Mouse (Mus musculus) frontal cortex, adult 2 months (tissue): Measurements from ENCODE around the gene Rcan3. TPM values are rescaled to one million over a fixed set of nuclear protein-coding genes. Genes with fewer than 3 reads are reported as not detected.

Experiments used
- DNase-seq, 2 experiments: peaks; one replicate each; pipeline ENCODE4 v3.0.0; 2022; ENCODE audit warnings: low spot score in 1 of 2; ENCODE audit errors: extremely low spot score in 1 of 2
- polyA plus RNA-seq: library from polyadenylated mRNA; depleted of rRNA; stranded (reverse); fragments of >200 nt; gene quantifications from 2 replicates; pipeline ENCODE4 v1.2.3, GENCODE M21; 2012; rRNA removed

Rcan3 gene
- polyA plus RNA-seq: 31.8 and 32.8 TPM in 2 replicates

DNA sequence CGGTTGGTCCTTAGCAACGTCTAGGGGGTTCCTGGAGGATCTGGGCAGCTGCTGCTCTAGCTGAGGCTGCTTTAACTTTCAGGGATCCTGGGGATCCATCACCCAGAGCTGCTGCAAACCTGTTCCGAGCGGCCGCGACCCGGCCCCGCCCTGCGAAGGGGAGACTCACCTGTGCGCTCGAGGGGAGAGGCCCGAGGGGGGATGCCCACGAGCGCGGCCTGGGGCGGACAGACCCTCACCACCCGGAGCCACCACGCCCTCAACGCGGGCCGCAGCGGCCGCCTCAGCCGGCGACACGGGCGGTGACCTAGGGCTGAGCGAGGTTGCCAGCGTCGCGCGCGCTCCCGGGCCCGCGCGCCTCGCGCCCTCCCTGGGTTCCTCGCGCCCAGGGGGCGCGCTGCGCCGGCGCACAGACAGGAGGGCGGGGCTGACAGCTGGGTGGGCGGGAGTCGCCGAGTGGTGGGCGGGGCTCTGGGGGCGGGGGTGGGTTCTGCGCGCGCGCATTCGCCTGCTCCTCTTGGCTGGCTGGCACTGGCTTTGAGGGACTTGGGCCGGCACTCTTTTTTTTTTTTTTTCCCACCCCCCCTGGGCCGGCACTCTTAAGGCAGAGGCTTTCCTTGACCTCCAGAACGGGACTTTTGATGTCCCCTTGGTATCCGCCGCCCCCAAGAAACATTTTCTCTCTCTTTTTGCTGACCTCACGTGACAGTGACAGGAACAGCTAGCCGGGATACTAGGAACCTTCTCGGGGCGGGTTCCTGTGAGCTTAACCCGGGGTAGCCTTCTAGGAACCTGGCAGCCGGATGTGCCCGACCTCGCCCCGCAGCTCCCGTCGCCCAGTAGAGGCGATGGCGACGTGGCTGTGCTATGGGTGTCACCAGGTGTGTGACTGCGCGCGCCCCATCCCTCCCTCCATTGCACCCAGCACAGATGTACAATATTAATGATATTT, at the start of gene Rcan3:
Rcan3 (minus strand) TSS at position 411 of the 952 bp plus-strand sequence.
- peak in 1 of 2 experiments; percentile 35 for DNase-seq

DNA sequence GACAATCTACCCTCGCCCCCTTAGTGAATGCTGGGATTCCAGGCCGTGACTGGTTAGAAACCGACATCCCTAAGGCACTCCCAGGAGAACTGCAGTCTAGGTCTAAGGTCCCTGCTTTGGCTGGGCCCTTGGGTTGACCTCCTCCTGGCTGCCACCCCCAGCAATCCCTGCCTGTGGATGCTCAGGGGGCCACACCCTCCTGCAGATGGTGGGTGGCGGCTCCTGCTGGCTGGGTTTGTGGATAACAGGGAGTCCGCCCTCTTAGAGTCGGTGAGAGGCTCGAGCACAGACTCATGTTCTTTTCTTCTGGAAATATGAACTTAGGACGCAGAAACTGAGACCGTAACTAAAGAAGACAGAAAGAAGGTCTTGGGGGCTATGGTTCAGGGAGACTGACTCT, 46.7 kb upstream of the Rcan3 start:
- no peak for DNase-seq

DNA sequence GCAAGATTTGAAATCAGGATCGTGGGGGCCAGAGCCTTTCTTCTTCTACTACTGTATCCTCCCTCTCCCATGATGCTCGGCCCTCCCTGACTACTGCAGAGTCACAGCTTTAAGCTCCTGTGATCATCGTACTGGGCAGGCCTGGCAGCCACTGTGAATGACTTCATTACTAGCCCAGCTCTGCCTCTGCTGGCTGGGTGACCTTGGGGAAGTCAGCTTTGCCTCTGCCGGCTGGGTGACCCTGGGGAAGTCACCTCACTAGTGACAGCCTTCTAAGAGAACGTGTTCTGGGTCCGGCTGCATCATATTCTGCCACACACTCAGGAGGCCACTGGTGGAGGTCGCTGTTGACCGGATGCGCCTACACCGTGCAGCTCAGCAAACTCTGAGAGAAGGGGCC, 44.2 kb upstream of the Rcan3 start:
- no peak for DNase-seq

DNA sequence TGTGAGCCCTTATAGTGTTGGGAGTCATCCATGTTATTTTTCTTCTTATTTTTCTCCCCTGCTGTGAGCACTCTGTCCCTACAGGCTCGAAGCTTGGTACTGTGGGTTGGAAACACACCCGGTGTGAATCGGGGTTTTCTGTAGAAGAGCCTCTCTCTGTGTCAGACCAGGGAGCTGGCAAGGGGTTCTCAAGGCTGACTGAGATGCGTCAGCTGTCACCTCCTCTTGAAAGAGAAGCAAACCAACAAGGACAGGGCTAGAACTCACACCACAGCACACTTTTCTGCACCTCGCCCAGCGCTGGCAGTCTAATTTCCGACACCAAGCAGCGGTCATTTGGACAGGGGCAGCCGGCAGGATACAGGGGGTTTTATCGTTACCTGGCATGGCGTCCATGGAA, 29.8 kb upstream of the Rcan3 start:
- no peak for DNase-seq

DNA sequence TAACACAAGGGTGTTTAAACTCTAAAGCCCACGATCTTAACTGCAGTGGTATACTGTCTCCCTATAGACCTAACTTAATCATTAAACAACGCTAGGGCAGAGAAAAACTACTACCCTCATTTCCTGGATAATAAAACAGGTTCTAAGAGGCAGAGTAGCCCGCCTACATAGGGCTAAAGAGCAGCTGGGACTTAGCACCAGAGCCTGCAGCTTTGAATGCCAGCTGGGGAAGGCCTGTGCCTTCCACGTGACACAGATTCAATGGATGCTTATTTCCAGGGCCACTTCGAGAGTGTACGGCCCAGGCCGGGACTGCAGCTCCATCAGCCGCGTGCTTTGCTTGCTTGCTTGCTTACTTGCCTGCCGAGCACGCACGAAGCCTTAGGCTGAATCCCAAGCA, 19.9 kb upstream of the Rcan3 start:
- DNase-seq: no peak

DNA sequence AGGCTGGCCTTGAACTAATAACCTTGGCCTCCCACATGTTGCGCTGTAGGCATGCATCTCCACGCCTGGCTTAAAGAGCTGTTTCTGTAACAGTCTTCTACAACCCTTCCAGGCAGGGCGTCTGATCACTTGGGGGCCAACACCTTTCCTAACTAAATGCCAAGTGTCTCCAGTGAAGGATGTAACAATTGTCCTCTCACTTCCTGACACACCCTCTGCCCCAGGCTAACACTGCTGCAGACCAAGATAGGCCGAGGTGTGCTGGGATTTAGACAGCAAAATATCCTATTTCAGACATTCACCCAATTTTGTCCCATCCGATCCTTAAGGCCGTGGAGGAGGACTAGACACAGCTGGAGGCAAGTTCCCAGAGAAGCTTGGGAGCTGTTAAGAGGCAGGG, 19.5 kb upstream of the Rcan3 start:
- DNase-seq: no peak

DNA sequence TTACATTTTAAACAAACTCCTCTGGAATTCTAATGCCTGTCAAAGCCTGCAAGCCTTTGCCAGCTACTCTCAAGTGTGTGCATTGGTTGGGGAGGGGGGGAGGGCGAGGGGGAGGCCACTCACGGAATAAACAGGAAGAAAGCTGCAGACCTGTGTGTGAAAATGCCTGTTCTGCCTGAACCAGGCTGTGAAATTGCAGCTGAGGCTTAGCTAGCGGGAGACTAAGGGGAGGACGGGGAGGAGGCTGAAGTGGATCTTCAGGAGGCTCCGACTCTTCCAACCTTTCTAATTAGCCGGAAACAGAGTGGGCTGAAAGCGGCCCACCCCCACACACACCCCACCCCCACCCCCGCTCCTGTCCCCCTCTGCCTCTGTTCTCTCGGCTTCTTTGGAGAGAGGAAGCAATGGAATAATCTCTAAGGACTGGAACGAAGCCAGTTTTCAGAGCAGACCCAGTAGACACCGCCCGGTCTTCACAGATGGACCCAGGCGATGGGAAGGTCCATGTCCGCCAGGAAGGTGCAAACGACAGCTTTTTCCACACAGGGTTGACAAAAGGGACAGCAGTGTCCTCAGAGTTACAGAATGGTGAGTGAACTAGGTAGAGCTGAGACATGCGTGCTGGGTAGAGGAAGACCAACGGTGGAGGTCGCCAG, 17.8 kb upstream of the Rcan3 start:
- no peak for DNase-seq

DNA sequence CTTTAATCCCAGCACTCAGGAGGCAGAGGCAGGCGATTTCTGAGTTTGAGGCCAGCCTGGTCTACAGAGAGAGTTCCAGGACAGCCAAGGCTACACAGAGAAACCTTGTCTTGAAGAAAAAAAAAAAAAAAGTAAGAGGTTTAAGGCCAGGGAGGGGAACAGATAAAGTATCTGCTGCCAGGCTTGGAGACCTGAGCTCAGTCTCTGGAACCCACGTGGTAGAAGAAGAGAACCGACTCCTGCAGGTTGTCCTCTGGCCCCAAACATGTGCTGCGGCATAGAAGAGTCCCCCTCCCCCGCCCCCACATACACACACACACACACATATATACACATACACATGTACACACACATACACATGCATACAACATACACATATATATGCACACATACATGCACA, 8.8 kb upstream of the Rcan3 start:
- DNase-seq: no peak

DNA sequence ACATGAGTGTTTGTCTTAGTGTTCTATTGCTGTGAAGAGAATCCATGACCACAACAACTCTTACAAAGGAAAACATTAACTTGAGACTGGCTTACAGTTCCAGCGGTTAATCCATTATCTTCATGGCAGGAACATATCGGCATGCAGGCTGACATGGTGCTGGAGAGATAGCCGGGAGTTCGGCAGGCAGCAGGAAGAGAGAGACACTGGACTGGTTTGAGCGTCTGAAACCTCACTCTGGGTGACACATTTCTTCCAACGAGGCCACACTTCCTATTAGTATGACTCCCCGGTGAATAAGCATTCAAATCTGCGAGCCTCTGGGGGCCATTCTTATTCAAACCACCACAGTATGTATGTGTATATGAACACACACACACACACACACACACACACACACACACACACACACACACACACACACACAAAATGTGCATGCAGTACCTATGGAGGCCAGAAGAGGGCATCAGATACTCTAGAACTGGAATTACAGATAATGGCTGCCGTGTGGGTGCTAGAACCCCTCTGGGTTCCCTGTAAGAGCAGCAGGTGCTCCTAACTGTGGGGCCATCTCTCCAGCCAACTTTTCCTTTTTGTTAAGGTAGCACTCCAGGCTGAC, 6.4 kb upstream of the Rcan3 start:
- DNase-seq: no peak

DNA sequence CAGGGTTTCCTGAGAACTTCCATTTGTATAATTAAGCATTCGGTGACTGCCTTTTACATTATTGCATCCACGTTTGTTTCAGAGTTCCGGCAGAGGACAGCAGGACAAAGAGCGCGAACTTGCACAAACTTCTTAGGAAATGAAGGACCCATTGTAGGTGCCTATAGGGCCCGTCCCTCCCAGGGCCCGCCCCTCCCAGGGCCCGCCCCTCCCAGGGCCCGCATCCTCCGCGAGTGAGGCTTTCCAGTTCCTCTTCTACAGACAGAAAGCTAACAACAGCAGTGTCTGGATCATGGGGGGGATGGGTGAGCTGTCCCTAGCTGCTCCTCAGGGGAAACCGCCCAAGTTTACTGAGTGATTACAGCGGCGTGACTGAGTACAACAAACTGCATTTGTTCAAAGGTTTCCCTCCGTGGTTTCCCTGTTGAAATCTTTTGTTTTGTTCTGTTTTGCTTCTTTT, 5.6 kb upstream of the Rcan3 start:
- DNase-seq: no peak

DNA sequence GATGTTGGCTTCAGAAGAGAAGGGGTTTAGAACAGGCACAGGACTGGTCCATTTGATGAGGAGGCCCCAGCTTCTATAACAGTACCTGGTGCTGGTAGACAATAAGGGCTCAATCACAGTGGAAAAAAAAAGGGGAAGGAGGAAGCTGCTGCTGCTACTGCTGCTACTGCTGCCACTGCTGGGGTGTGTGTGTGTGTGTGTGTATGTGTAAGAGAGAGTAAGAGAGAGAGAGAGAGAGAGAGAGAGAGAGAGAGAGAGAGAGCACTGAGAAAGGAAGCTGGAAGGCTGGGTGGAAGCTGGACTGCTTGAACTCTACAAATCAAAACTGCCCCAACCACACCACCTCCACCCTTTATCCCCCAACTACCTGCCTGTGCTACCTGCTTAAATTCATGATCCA, 4.3 kb upstream of the Rcan3 start:
- no peak for DNase-seq

DNA sequence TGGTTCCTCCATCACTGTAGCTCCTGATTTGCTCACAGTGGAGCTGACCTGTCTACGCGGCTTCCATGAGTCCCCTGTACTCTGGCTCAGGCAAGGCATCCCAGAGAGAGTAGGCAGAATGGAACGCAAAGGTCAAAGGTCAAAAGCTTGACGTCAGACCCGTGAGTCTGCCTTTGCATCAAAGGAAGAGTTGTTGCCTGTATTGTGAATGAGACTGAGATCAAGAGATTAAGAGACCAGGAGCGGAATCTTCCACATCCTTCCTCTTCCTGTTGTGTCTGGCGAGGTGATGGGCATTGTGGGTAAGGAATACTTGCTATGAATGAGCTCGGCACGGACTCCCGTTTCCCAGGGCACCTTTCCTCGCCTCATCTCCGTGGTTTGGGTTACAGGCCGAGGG, 2.6 kb upstream of the Rcan3 start:
- no peak for DNase-seq

DNA sequence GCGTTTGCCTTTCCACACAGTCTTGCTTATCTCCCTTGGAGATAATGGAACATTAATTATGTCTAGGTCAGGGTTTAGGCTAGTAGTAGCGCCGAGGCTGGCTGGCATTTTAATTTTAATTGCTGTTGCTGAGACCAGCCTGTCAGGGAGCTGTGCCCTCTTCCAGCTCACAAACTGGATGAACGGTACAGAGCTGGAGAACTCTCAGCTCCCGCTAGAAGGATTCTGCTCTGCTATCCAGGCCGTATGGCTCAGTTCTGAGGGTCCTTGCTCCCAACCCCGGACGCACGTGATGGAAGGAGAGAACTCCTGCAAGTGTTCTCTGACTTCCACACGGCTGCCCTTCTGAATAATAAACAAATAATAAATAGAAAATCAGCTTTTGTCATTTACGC, 739 bp upstream of the Rcan3 start:
- DNase-seq: no peak

DNA sequence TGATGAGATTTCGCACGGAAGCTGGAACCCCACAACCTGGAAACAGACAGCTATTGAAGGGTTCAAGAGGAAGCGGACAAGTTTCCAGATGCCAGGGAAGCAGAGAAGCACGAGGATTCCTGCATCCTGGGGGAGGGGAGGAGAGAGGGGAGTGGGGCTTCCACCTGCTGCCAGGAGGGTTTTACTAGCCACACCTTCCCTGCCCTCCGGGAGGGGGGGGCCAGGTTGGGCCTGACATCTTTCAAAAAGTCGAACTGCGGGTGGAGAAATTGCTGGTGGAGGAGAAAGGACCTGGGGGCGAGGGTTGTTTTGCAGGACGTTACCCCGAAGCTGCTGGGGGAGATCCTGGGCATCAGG, 589 bp downstream of the Rcan3 start:
- no peak for DNase-seq

DNA sequence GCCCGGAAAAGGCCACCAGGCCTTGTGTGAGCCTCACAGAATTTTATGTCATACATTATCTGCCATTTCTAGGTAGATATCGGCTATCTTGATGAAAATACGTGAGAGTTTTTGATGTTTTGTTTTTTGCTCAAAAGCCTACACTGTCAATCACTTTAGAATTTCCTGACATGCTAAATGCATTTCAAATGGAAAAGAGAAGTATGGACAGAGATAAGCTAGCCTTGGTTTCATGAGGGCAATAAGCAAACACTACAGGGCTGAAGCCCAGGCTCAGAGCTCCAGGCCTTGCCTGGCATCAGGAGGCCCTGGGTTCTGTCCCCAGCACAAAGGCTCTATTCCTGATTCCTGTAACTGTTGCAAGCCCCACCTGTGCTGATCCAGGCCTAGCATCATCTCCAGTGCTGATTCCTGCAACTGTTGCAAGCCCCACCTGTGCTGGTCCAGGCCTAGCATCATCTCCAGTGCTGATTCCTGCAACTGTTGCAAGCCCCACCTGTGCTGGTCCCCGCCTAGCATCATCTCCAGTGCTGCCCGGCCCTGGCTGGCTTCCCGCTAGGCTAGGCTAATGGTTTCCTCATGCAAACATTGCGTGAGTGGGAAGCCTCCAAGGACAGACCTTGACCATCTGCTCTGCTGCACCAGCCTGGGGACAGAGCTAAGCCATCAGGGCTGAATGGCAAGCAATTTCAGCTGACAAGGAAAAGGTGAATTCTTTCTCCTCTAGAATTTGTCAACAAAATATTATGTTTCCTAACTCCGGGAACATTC, 3.5 kb downstream of the Rcan3 start:
- no peak for DNase-seq

DNA sequence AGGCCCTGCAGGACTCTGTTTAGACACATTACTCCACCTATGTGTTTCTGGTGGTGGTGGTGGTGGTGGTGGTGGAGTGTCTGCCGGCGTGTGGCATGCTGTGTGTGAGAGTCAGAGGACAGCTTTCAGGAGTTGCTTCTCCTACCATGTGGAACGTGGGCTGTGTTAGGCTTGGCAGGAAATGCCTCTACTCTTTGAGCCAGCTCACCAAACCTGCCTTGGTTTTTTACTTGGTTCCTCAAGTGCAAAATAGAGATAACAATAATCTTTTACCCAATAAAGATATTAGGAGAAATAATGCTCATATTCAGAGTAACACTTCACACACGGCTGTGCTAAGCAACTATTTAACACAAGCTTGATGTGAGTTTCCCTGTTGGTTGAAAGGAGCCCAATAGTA, 4.3 kb downstream of the Rcan3 start:
- no peak for DNase-seq

DNA sequence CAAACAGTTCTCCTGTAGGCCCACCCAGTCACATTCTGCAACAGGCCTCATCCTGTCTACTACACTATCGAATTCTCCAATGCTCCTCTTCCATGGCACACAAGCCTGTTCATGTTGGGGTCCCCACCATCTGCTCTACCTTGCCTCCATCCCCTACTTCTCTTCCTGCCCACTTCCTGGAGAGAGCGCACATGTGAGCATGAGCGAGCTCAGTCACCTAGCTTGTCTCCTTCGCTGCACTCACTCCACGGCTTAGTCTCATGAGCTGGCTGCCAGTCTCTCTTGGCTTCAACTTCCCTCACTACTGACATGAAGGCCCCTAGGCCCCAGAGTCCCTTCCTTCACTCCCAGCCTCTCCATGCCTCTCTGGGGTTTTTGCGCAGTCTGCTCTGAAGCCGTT, 7.1 kb downstream of the Rcan3 start:
- no peak for DNase-seq

DNA sequence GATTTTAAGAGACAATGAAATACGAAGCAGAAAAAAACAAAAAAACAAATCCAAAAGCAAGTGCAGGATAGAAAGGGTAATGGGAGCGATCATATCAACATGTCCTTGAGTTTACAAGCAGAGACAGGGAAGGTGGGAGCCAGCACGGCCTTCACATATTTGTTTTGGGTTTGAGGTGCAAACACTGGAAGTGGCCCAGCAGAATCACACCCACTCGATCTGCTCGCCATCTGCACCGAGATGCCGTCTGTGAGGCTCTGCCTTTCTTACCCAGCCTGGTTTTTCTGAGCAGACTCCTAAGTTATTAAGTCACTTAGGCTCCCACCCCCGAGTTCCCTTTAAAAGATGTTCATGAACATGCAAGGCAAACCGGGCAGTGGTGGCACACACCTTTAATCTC, 8.0 kb downstream of the Rcan3 start:
- peak; percentile 65 to 82 for DNase-seq

DNA sequence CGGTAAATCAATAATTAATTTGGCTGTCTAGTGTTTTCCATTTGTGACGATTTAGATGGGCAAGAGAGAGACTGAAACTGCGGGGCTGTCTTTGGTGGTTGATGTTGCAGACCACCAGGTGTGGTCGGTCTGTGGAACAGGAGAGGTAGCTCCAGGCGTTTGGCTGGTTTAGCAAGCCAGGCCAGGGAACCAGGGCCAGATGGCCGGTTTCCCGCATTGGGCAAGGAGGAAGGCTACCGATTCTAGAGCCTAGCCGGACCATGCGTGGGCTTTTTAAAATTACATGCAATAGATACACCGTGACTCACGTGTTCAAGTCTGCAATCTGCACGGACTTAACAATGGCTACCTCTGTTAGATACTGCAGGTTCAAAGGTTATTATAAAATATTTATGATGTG, 12.7 kb downstream of the Rcan3 start:
- DNase-seq: no peak

DNA sequence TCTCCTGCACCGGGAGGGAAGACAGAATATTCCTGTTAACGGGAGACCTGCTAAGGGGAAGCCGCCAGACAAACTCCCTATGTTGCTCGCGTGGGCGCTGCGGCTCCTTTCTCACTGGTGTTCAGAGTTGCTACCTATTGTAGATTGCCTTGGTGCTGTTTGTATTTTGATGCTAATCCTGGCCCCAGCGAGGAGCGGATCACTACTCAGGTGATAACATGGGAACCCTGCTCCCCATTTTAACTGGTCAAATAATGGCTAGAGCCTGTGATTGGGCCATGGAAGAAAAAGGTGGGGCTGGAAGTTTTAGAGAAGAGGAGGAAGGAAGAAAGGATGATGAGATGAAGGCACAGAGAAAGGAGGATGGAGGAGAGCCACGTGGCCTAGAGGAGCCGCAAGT, 13.2 kb downstream of the Rcan3 start:
- DNase-seq: no peak

DNA sequence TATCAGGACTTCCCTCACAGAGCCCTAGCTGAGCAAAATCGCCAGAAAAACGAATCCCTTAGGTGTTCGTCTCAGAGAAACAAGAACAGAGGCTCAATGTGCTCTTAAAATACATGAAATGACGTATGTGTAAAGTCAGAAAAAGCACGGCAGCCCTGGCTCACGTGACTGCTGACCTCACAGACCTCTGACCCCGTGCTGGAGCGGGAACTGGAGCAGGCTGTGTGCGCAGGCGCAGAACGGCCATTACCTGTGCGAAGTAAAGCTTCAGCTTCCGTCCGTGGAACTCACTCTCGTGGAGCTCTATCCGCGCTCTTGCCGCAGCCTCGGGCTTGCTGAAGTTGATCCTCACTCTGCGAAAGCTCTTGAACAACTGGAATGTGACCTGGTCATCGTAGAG, 13.7 kb downstream of the Rcan3 start:
- no peak for DNase-seq
